Mouse (Mus musculus) stomach, postnatal 0 days (tissue): Measurements from ENCODE around the gene Trafd1.

ENCODE experiments used
- CTCF ChIP-seq: IDR thresholded peaks from 2 replicates; pipeline ENCODE4 v1.5.1; 2016; ENCODE audit warnings: antibody characterized with exemption, low read depth, mild to moderate bottlenecking, moderate library complexity
- EP300 ChIP-seq: optimal IDR thresholded peaks from 2 replicates; pipeline ENCODE3; 2016; ENCODE audit warnings: antibody characterized with exemption

DNA sequence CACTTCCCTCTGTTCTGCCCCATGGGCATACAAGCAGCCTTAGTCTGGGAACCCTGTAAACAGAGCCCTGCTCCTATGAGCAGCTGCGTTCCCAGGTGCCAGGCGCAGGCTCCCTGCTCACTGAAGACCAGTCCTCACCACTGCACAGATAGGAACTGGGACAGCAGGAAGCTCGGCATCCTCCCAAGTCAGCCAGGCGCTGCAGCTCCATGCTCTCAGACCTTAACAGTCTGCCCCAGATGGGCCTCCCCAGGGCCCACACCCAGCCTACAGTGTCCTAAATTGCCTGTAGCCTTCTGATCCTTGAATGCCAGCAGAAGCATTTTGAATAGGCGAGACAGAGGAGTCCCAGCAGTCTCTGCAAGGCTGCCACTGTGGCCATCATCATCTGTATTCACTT, 23.7 kb downstream of the Trafd1 start:
- TF ChIP-seq CTCF (no peak), EP300 (no peak)
